Mouse (Mus musculus) kidney, postnatal 36 days (tissue): ENCODE results near the gene Rad9a.

Source experiments
- DNase-seq, 2 experiments: peaks; one replicate each; pipeline ENCODE4 v3.0.0; 2021 to 2022; ENCODE audit warnings: mixed read lengths in 2 of 2

Gene Rad9a

DNA sequence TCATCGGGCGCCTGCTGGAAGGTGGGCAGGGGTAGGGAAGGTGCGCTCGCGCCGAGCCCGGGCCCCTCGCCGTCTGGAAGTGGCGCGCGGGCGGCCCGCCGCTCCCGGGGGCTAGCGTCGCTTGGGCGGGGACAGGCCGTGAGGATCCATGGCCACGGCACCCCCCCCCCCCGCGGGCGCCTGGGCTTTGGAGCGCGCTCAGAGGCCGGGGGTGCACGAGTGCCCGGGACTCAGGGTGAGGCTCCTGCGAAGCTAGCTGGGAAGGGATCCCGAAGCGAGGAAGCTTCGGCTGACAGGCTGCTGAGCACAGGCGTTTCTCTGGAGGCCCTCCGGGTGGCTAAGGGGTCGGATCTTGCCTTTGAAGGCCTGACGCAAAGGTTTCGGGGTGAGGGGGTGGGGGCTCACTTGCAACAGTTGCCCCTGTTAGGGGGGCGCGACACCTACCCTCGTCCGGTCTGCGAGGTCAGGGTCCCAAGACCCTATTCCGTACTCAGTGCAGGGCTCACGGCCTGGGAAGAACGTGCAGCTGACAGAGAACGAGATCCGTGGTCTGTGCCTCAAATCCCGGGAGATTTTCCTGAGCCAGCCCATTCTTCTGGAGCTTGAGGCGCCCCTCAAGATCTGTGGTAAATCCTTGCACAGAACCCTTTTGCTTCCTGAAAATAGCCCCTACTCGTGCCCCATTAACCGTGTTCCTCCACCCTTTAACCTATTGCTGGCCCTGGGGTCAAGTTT, 9.0 kb downstream of the Rad9a start:
- DNase-seq, result no peak

DNA sequence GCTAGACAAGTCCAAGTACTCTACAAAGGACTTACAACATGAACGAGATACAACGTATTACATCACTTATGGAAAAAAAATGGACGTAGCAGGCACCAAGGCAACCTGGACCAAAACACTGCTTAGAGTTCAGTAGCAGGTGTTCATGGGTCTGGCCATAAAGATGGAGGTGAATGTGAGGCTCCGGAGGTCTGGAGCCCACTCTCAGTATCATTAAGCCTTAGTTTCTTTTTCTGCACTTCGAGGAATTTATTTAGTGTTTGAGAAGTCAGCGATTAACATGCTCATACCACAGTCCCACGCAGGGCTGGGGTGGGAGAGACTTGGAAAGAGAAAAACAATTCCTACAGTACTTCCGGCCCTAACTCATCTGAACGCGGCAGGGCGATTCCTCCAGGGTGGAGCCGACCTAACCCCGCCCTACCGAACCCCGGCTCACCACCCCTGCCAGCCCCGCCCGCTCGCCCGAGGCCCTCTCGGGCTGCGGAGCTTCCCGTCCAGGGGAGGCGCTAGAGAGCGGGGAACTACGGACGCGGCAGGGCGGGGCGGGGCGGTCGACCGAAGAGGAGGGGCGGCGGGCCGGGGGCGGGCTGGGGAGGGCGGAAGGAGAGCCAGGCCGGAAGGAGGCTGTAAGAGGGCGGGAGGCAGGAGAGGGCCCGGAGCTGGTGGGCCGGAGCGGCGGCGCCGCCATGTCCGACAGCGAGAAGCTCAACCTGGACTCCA, 9.8 kb downstream of the Rad9a start, which contains the start of gene Ppp1ca:
Ppp1ca (plus strand) TSS at position 538 of the 723 bp plus-strand sequence.
- DNase-seq, result peak; percentile 95 to 99

DNA sequence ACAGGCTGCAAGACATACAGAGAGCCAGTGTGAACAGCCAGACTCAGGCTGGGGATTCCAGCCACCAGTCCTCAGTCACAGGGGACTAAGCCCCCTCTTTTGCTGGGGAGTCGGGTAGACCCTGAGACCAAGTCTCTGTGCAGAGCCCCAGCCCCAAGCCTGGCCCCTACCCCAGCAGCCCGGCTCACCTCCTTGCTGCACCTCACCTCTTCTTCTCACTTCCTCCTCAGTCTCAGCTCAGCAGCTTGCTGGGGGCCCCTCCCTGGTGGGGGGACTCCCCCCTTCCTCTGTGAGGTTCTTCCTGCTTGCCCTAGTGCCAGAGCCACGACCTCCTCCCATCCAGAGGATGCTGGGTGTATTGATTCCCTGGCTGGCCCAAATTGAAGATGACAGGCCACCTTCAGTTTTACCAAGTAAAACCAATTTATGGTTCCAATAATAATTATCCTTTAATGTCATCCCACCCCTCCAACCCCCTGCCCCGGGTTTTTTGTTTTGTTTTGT, 10.6 kb downstream of the Rad9a start, which contains the start of gene Tbc1d10c:
Tbc1d10c (minus strand) TSS at position 454 of the 504 bp plus-strand sequence.
- no peak for DNase-seq

DNA sequence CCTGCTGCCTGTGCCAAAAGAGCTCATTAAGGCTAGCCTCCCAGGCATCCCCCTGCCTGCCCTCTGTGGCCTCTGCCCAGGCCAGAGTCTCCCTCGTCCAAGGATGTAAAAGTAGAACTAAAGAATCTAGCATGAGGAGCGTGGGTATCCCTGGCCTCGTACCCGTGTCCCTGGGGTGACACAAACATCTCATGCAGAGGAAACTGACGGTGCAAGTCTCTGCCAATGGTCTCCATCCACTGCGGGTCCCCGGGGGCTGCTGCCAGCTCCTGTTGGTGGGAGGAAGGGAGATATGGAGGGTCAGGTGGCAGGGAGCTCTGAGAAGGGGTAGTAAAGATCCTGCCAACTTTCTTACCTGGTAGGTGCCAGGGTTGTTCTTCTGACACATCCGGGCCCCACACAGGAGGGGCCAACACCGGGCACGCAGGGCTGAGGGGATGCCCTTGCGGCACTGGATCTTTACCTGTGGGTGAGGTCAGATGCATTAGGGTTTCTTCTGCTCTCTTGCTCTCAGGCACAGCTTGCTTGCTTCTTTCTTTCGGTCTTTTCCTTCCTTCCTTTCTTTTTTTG, 12.3 kb downstream of the Rad9a start:
- DNase-seq, result no peak

DNA sequence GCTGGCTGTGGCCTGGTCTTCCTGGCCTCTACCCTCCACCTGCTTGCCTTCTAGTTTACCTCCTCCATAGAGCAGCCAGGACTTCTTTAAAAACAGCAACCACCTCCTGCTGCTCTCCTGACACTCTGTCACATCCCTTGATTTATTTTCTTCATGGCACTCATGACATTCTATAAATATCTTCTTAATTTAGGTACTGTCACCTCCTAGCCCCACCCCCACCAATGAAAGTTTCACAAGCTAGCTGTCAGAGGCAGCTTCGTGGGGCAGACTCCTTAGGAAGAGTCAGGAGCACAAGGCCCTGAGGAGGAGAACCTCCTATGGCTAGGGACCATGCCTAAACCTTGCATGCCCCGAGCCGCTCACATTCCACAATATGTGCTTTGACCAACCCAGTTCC, 14.2 kb downstream of the Rad9a start:
- DNase-seq, result no peak

DNA sequence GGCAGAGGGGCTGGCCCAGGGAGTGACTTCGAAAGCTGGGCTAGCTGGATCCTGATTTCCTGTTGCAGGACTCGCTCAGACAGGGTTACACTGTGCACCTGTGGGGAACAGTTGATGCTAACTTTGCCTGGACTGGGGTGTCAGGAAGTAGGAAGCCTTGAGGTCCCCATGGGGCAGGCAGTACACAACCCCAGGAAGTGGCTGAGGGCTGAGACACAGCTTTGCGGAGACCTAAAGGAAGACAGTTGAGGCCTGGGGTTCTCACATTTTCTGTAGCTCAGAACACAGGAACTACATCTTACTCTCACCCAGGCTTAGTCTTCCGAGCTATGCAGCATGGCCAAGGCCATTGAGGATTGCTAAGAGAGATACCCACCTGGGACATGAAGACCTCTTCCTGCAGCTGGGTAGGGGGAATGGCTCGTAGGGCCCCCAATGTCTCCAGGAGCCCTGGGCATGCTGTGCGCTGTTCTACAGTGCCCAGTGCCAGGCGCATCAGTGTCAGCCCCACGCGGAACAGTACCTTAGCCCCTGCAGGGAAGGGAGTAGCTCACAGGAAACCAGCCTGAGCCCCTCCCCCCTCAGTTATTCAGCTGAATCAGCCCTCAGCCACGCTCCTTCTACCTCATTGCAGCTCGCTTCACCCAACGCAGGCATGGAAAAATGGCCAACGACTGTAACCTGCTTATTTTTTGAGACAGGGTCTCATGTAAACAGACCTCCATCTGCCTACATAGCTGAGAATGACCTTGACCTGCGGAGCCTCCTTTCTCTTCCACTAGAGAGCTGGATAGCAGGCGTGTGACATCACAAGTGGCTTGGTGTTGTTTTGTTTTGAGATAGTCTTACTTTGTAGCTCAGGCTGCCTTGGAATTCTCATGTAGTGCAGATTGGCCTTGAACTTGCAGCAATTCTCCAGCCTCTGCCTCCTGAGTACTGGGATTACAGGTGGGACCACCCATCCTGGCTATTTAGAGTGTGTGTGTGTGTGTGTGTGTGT, 16.2 kb downstream of the Rad9a start:
- DNase-seq, result no peak

DNA sequence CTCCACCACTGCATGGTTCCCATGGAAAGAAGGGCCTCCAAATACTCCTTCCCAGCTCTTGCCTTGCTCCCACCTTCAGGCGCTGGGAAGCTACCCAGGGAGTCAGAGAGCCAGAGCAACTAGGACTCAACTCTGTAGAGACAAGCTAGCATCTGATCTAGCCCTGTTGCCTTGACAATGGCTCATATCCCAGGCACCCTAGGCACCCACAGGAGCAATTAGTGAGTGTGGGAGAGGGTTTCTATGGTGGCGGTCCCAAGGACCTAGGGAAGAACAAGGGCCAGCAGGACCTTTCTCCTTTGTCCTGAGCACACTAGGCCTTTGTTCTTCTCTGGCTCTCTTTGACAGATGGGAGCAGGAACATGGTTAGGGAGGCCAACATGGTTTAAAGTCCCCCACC, 17.8 kb downstream of the Rad9a start:
- DNase-seq, result no peak

DNA sequence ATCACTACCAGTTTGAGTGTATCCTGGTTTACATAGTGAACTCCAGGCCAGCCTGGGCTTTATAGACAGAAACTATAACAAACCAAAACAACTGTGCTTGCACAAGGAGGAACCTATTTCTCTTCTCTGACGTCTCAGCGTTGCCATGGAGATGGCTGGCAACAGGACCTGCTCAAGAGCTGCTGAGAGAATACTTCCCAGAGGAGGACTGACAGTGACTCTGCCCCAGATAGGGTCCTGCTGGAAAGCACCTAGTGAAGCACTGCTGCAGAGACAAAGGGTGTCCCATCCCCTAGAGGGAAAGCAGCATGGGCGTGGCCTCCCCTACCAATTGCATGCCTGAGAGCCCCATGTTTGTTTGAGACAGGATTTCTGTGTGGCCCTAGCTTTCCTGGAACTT, 19.6 kb downstream of the Rad9a start:
- peak; percentile 42 to 55 for DNase-seq

DNA sequence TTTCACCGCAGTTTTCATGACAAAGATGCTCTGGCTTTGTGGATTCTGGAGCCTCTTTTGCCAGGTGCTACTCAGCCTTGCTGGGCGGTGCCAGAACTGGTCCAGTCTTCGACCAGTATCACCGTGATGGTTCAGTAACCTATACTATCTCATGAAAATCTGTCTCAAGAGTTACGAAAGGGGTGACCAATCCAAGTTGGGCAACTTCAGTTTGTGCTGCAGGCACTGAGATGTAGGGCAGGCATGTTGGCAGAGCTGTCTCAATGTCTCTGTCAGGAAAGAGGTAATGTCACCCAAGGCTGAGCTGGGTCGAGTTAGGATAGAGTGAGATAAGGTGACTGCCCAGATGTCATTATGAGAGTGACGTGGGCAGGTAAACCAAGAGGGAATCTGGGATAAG, 21.1 kb downstream of the Rad9a start:
- DNase-seq, result no peak

DNA sequence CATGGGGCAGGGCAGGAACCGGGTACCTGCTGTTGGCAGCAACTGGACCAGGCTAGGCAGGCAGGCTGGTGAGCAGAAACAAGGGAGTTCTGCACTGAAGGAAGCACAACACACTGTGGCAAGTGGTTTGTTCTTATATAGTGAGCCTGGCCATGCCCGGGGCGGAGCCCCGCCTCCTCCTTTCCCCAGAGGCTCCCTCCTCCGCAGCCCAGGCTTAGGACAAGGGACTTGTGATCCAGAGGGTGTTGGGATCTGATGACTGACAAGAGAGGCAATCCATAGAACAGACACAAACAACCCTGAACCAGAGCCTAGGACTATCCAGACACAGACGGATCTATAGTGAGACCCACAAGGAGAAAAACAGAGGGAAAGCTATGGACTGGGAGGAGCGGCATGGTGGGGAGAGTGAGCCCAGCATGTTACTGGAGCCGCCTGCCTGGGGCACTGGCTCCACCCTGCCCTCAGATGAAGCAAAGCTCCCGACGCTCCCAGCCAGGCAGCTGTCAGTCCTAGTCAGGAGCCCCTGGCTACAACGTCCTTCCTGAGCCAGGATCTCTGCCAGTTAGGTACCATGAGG, 26.0 kb downstream of the Rad9a start, which contains the start of gene Carns1:
Carns1 (minus strand) TSS at position 112 of the 580 bp plus-strand sequence.
- no peak for DNase-seq

DNA sequence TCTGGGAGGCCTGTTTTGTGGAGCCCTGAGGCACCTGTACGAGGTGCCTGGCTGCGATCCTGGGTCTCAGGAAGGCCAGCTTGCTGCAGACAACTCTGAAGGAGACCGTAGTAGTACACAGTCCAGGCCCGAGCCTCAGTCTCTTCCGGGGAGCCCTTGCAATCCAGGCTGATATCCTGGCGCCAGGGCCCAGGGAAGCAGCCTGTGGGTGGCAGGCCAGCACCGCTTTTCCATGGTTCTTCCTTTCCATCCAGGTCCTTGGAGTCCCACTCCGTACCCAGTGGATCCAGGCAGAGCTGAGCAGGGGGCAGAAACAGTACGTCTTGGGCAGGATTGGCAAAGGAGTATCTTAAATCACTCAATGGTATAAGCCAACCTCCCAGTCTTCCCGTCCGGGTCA, 28.5 kb downstream of the Rad9a start:
- DNase-seq, result no peak

DNA sequence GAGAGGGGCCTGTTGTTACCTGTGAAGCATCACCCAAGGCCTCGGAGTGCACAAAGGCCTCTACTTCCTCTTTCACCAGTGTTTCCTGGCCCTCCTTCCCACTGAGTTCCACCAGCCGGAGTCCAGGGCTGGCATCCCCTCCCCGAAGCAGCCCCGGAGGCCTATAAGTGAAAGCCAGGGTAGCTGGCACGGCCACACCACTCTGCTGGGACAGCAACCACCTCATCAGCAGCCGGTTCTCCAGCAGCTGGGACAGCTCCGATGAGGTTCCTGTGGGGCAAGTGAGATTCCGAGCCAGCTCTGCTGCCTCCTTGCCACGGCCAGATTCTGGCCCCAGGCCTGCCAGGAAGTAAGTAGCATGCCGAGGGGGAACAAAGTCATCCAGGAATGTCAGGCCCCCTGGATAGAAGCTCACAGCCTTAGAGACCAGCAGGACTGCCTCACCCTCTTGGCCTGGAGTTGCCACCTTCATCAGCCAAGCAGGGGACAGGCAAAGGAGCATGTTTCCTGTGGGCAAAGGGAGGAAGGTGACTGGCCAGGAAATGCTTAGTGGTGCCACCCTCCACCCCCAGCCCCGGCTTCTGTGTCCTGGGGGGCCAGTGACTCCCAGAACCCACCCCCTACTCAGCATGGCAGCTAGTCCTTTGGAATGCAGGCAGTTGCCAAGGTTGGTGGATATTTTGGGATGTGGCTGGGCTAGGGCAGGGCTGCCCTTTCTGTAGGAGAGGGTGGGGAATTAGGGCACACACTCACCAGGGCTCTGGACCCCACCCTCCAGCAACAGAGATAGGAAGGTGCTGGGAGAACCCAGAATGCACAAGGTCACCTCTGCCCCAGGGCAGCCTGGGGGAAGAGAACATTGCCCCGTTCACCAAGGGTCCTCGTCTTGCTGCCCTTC, 29.8 kb downstream of the Rad9a start:
- peak in 1 of 2 experiments; percentile 34 for DNase-seq

DNA sequence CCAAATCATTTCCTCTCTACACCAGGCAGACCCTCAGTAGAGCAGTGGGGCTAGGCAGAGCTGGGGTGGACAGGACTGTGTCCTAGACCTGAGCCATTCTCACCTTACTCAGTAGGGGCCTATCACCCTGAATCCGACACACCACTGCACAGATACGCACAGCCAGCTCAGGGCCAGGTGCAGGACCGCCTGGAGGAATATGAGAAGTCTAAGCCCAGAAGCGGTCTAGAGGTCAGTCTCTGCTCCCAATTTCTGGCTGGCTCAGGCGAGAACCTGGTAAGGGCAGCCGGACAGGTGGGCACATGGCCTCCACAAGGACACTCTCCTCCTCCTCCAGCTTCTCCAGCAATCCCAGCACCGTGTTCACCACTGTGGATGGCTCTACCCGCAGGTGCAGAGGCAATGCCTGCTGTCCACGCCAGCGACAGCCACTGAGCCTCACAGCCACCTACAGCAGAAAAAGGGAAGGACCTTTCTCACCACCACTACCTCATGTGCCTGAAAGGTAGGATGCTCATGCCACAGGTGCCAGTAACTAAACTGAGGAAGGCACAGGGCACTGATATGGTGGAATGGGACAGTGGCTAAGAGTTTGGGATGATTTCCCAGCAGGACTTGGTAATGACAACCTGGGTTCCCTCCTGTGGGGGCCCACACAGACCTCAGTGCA, 30.6 kb downstream of the Rad9a start:
- no peak for DNase-seq

DNA sequence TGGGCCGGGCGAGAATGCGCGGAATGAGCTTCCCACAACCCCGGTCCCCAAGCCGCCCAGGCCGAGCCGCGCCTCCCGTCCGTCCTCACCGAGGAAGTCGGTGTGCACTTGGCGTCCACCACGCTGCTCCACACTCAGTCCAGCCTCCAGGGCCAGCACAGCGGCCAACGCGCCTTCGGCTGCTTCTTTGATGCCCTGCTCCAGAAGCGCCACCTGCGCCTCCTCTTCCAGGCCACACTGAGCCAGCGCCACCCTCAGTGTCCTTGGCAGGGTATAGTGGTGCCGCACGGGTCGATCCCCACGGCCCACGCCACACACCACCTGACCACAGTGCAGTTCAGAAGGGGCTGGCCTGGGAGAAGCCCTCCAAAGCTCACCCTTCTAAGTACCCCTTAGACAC, 31.7 kb downstream of the Rad9a start:
- peak in 1 of 2 experiments; percentile 28 for DNase-seq

DNA sequence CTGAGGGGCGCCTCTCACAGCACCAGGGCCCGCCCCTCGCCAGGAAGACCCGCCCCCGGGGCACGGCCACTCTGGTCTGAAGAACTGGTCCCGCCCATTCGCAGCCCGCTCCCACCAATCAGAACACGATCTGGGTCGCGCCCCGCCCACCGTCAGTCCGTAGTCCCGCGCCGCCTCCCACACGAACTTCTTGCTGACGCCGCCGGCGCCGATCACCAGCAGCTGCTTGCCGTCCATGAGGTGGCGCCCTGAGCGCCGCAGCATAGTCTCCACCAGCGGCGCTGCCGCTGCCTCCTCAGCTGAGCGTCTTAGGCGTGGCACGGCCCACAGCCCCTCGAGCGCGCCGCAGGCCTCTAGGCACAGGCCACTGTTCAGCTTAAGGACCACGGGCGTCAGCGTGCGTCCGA, 32.1 kb downstream of the Rad9a start:
- peak; percentile 99 to 100 for DNase-seq

DNA sequence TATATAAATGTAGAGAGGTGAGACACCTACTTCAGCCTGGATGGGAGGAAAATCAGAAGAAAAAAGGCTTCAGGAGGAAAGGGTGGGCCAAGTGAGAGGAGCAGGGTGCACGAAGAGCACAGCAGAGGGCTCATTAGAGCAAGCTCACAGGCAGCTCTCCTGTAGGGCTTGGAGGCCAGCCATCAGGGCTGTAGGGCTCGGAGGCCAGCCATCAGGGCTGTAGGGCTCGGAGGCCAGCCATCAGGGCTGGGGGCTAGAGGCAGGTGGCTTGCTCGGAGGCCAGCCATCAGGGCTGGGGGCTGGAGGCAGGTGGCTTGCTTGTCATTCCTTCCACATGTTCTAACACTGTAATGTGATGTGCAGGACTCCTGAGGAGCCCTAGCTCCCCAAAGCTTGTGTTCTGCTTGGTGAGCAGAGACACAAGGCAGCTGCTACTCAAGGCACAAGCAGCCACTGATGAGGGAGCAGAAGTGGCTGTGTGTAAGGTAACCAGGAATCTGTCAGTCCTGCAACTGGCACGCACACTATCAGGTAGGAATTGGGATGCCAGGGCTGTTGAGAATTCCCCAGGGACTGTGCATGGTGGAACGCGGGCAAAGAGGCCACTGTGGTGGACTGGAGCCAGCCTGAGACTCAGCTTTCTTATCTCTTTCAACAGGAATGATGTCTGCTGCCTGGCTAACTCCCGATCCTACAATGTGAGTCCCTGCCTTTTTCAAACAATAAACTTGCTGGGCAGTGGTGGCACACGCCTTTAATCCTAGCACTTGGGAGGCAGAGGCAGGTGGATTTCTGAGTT, 34.6 kb downstream of the Rad9a start:
- no peak for DNase-seq

DNA sequence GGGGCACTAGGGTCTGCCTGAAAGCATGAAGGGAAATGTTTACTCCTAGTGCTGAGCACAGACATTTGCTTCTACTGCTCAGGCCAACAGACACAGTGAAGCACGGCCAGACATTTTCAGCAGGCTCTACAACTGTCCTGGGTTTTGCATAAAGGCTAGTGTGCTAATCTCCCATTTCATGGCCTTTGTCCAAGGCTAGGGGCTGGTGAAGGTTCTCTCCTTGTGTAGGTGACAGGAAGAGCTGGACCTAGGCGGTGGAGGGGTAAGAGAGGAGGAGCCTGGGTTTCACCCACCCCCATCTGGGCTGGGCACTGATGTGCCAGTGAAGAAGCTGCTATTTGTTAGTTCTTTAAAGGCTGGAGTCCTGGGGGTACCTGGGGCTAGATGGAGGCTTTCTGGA, 36.7 kb downstream of the Rad9a start:
- DNase-seq, result no peak

DNA sequence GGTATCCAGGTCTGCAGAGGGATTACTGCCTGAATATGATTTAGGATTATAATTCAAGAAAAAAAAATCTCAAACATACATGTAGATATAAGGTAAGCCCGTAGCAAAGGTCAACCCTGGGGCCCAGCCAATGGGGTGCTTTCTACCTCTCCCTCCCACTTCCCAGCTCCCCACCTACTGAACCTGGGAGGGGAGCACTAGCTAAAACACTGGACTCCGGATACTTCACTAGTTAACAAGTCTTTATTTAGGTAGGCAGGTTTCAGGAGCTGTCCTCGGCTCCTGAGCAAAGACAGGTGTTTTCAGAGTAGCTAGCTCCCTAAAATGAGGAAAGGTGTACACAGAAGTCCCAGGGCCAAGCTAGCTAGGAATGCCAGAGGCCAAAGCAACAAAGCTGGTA, 37.4 kb downstream of the Rad9a start:
- no peak for DNase-seq

DNA sequence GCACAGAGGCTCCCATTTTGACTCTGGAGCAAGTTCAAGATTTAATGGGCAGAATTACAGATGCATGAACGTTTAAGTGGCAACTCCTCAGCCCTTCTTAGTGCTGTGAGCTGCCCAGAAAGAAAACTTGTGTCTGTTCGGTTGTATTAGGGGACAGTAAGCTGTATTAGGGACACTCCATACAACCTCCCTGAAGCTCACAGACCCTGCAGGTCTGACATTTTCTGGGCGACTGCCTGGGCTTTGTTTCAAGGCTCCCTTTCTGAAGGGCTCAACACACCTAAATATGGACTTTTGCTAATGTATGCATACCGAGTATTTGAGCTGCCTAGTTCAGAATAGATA, 37.9 kb downstream of the Rad9a start:
- no peak for DNase-seq
